Mouse (Mus musculus) embryonic facial prominence, embryonic 11.5 days (tissue): ENCODE results near the gene Optn. TPM values are rescaled to one million over a fixed set of nuclear protein-coding genes. Genes with fewer than 3 reads are reported as not detected.

Source experiments
- ATAC-seq: fragments of 200-750 bp; cut with Nextera tagmentation; replicated peaks from 2 replicates; pipeline ENCODE4 v1.8.0; 2017; ENCODE audit warnings: low read depth; ENCODE audit not compliant: insufficient number of reproducible peaks, low FRiP score, low TSS enrichment
- DNase-seq: peaks from one replicate; pipeline ENCODE4 v3.0.0-alpha.2; 2015; ENCODE audit warnings: low spot score
- H3K27ac ChIP-seq: fragments of 300-500 bp; sonication (generic); replicated peaks from 2 replicates; pipeline ENCODE4 v1.5.1; 2014; ENCODE audit warnings: mild to moderate bottlenecking, low read depth, low read length, control low read depth
- H3K27me3 ChIP-seq: fragments of 300-500 bp; sonication (generic); 2 replicates; pipeline ENCODE4 v1.6.1; 2014; ENCODE audit warnings: mild to moderate bottlenecking, low read length, moderate library complexity, mixed read lengths; ENCODE audit not compliant: control insufficient read depth, insufficient read depth
- H3K36me3 ChIP-seq: fragments of 300-500 bp; sonication (generic); replicated peaks from 2 replicates; pipeline ENCODE4 v1.6.1; 2014; ENCODE audit warnings: low read depth, mild to moderate bottlenecking, low read length, moderate library complexity, mixed read lengths; ENCODE audit not compliant: control insufficient read depth, insufficient read depth
- H3K4me1 ChIP-seq: fragments of 300-500 bp; sonication (generic); 2 replicates; pipeline ENCODE4 v1.6.1; 2014; ENCODE audit warnings: low read length, mixed read lengths; ENCODE audit not compliant: control insufficient read depth, insufficient read depth
- H3K4me2 ChIP-seq: fragments of 300-500 bp; sonication (generic); 2 replicates; pipeline ENCODE4 v1.6.1; 2014; ENCODE audit warnings: low read depth, mild to moderate bottlenecking, control low read depth, low read length, moderate library complexity
- H3K4me3 ChIP-seq: fragments of 300-500 bp; sonication (generic); 2 replicates; pipeline ENCODE4 v1.5.1; 2014; ENCODE audit warnings: low read depth, low read length, control low read depth
- H3K9ac ChIP-seq: fragments of 300-500 bp; sonication (generic); replicated peaks from 2 replicates; pipeline ENCODE4 v1.6.1; 2014; ENCODE audit warnings: mild to moderate bottlenecking, control low read depth, low read length
- H3K9me3 ChIP-seq: fragments of 300-500 bp; sonication (generic); replicated peaks from 2 replicates; pipeline ENCODE4 v1.6.1; 2016; ENCODE audit warnings: mild to moderate bottlenecking, low read length, inconsistent platforms, mixed read lengths; ENCODE audit not compliant: control insufficient read depth
- WGBS: fragments of 180-500 bp; shearing (Covaris S2); extraction: QIAGEN DNeasy Blood & Tissue Kit; methylation state at CpG from one replicate; pipeline ENCODE4 v1.1.7; 2014; 5-methylcytosine and 5-hydroxymethylcytosine counted together
- polyA plus RNA-seq: library from polyadenylated mRNA; unstranded; fragments of >200 nt; fragmentation: Nextera tagmentation; extraction: Ambion mirVana; gene quantifications from 2 replicates; pipeline ENCODE4 v1.2.1, GENCODE M21; 2014

Optn gene
- polyA plus RNA-seq, 1 experiment from 2014 or later: 6.2 TPM

DNA sequence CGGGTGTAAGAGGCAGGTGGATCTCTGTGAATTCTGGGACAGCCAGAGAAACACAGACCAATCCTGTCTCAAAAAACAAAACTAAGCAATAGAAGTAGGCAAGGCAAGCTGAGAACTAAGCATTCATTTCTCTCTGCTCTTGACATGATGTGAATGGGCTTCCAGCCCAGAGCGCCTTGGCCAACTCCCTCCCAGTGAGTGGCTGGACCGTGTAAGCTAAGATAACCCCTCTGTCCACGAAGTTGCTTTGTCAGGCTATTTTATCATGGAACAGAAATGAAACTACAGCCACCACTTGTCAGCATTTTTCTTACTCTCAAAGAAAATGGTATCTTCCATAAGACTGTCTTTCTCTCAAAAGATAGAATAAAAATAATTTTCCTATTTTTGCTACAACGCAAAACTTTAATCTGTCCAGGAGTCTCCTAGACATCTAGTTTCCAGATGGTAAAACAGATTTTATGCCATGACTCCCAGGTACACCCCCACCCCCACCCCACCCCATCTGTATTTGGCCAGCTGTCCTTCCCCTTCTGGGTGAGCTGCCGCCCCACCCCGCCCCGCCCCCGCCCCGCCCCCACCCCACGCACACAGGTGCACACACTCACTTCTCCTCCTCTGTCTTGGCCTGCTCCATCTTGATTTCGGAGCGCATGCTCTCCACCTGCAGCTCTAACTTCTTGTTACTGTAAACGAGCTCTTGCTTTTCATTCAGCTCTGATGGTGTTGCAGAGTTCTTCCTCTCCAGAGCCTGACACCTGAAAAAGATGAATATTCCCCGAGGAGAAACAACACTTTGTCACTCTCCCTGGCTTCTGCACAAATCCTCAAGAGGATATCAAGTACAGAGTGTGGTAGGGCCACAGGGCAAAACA lies 30.1 kb downstream of the Optn start:
- Histone ChIP-seq H3K4me1 (no peaks in the 10 kb centered on the region), H3K27me3 (no peaks in the 10 kb centered on the region), H3K9me3 (no peaks in the 10 kb centered on the region), H3K4me3 (no peak overlapping the region), H3K27ac (no peak overlapping the region), H3K36me3 (no peaks in the 10 kb centered on the region), H3K4me2 (no peak overlapping the region), H3K9ac (no peak overlapping the region)
- no peak for DNase-seq
- WGBS: 78% methylated on average over 13 of the region's 15 CpGs
- no peak for ATAC-seq

GRCm38 (mm10) chr2:5032665-5033064 lies 31.2 kb downstream of the Optn start:
- no peak overlapping the region for H3K27ac ChIP-seq
- H3K4me2 ChIP-seq: no peak overlapping the region
- H3K9ac ChIP-seq: no peak overlapping the region
- no peaks in the 10 kb centered on the region for H3K4me1 ChIP-seq
- ATAC-seq: no peak
- no peaks in the 10 kb centered on the region for H3K27me3 ChIP-seq
- no peak for DNase-seq
- WGBS: 67% methylated on average over 5 of the region's 5 CpGs
- no peaks in the 10 kb centered on the region for H3K36me3 ChIP-seq
- H3K4me3 ChIP-seq: no peak overlapping the region
- no peaks in the 10 kb centered on the region for H3K9me3 ChIP-seq

GRCm38 (mm10) chr2:5031215-5031614 lies 32.6 kb downstream of the Optn start:
- Histone ChIP-seq H3K4me3 (no peak overlapping the region), H3K4me2 (no peak overlapping the region), H3K27me3 (no peaks in the 10 kb centered on the region), H3K4me1 (no peaks in the 10 kb centered on the region), H3K9me3 (no peaks in the 10 kb centered on the region), H3K27ac (no peak overlapping the region), H3K36me3 (no peaks in the 10 kb centered on the region), H3K9ac (no peak overlapping the region)
- WGBS: 72% methylated on average over 7 of the region's 7 CpGs
- ATAC-seq (no peak), DNase-seq (no peak)

DNA sequence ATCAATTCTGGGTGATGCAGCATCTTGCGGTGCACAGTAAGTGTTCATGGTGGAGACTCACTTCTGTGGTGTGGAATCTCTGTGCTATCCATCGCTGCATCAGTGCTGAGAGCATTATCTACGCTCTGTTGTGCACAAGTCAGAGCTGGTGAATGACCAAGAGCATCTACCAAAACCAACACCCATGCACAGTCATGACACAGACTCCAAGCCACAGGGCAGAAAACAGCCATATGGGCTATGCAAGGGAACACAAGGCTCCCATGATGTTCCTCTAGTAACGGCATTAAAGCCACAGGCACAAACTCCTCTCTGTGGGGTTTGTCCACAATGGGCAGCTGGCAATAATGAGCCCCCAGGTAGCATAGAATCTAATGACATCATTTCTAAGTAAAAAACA lies 34.0 kb downstream of the Optn start:
- Histone ChIP-seq H3K4me1 (no peaks in the 10 kb centered on the region), H3K36me3 (no peaks in the 10 kb centered on the region)

GRCm38 (mm10) chr2:5028047-5028446 lies 35.8 kb downstream of the Optn start:
- Histone ChIP-seq H3K27ac (no peak overlapping the region), H3K9ac (no peak overlapping the region), H3K36me3 (no peaks in the 10 kb centered on the region), H3K4me3 (no peak overlapping the region), H3K27me3 (no peaks in the 10 kb centered on the region), H3K4me1 (no peaks in the 10 kb centered on the region), H3K9me3 (no peaks in the 10 kb centered on the region), H3K4me2 (no peak overlapping the region)
- no peak for ATAC-seq
- WGBS: 80% methylated on average over 7 of the region's 7 CpGs
- DNase-seq: no peak

More for the DNA sequence above, 34.0 kb downstream of the Optn start:
- H3K27ac ChIP-seq: no peak overlapping the region
- ATAC-seq (no peak), DNase-seq (no peak)
- H3K27me3 ChIP-seq: no peaks in the 10 kb centered on the region
- no peaks in the 10 kb centered on the region for H3K9me3 ChIP-seq
- H3K4me2 ChIP-seq: no peak overlapping the region
- H3K9ac ChIP-seq: no peak overlapping the region
- 84% methylated on average over 4 of the region's 4 CpGs for WGBS
- no peak overlapping the region for H3K4me3 ChIP-seq

DNA sequence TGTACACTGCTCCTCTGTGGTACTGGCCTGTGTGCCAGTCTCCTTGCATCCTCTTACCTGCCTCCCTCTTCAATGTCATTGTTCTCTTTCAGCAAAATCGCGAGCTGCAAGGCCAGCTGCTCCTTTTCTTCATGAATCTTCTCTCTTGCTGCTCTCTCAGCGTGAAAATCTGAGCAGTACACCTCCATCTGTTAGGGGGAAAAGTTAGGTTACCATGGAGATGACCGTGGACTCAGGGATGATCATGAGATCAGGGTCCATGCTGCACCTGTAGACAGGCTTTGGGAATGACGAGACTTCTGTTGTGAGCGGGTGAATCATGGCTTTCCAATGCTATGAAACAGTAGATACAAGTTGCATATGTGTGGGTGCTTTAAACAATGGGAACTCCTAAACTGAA lies 36.8 kb downstream of the Optn start:
- H3K36me3 ChIP-seq: no peaks in the 10 kb centered on the region
- DNase-seq: no peak
- H3K27ac ChIP-seq: no peak overlapping the region
- H3K4me1 ChIP-seq: no peaks in the 10 kb centered on the region
- no peak overlapping the region for H3K4me3 ChIP-seq
- H3K9ac ChIP-seq: no peak overlapping the region
- H3K9me3 ChIP-seq: no peaks in the 10 kb centered on the region
- no peak overlapping the region for H3K4me2 ChIP-seq
- ATAC-seq: no peak
- no peaks in the 10 kb centered on the region for H3K27me3 ChIP-seq
- WGBS: 75% methylated on average over 6 of the region's 6 CpGs

DNA sequence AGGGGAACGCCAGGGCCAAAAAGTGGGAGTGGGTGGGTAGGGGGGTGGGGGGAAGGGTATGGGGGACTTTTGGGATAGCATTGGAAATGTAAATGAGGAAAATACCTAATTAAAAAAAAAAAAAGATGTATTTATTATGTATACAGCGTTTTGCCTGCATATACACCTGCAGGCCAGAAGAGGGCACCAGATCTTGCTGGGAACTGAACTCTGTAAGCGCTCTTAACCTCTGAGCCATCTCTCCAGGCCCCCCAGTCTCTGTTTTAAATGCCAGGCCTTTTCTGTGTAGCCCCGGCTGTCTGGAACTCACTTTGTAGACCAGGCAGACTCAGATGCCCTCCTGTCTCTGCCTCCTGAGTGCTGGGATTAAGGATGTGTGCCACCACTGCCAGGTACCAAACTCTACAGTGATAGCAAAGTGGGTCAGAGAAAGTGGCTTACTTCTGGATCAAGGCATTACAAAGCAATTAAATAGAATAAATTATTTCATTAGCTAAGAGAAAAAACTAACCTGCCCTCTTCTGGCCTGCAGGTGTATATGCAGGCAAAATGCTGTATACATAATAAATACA lies 38.6 kb downstream of the Optn start:
- no peak for ATAC-seq
- Histone ChIP-seq H3K9ac (no peak overlapping the region), H3K4me3 (no peak overlapping the region), H3K4me2 (no peak overlapping the region), H3K9me3 (no peaks in the 10 kb centered on the region), H3K36me3 (no peaks in the 10 kb centered on the region), H3K4me1 (no peaks in the 10 kb centered on the region), H3K27me3 (no peaks in the 10 kb centered on the region), H3K27ac (no peak overlapping the region)
- DNase-seq: no peak
- 37% methylated on average over 3 of the region's 4 CpGs for WGBS

DNA sequence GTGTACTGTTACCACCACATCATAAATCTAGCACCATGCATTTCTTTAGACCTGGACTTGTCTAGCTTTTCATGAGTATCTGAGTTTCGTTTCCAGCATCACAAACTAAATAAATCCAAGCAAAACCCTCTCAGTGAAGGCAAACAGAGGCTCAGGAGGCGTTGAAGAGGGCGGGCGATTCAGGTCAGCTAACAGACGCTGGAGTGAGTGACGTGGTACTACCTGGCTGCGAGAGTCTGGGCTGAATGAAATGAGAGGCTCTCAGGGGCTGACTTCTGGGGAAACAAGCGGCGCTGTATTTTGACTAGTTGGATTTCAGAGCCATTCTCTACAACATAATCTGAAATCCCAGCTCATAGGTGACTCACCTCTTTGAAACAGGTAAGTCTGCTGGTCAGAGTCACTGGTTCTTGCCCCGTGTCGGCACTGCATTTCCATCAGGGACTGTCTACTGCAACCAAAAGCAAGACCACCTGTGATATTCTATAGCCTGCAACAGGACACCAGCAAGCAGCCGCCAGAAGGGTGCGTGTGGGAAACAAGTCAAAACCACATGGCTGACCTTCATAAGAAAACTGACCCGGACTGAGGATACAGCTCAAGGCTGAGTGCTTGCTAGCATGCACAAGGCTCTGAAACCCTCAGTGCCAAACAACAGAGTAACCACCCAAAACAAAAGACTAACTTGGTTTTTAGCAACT lies 40.0 kb downstream of the Optn start:
- H3K27ac ChIP-seq: no peak overlapping the region
- no peak overlapping the region for H3K9ac ChIP-seq
- H3K4me2 ChIP-seq: no peak overlapping the region
- H3K4me1 ChIP-seq: no peaks in the 10 kb centered on the region
- H3K36me3 ChIP-seq: no peaks in the 10 kb centered on the region
- no peaks in the 10 kb centered on the region for H3K27me3 ChIP-seq
- H3K9me3 ChIP-seq: no peaks in the 10 kb centered on the region
- H3K4me3 ChIP-seq: no peak overlapping the region
- 59% methylated on average over 14 of the region's 14 CpGs for WGBS
- peak; percentile 60 for DNase-seq
- no peak for ATAC-seq
